Mouse (Mus musculus) ovary, adult 18-20 months (tissue): Measurements from ENCODE around the gene Zfp341.

Experiments
- DNase-seq: peaks from one replicate; pipeline ENCODE4 v3.0.0; 2022; ENCODE audit warnings: low spot score, mixed read lengths

Gene Zfp341

GRCm38 (mm10) chr2:154633876-154634644 lies 21.0 kb downstream of the Zfp341 start:
- no peak for DNase-seq

DNA sequence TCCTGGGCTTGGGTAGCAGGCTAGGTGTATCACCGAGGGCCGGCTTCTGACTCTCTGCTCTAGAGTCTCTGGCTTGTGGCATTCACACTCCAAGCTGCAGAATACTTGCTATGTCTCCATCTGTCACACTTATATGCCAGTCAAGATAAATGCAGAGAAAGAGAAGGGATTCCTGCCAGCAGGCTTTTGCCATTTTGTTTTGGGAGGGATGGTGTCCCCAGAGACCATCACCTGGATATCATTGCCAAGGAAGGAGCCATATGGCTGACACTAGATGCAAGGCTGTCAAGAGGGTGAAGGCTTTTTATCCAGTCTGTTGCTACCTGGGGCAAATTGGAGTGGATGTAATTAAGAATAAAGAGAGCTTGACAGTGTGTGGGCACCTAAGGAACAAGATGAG lies 22.7 kb downstream of the Zfp341 start:
- DNase-seq = no peak

DNA sequence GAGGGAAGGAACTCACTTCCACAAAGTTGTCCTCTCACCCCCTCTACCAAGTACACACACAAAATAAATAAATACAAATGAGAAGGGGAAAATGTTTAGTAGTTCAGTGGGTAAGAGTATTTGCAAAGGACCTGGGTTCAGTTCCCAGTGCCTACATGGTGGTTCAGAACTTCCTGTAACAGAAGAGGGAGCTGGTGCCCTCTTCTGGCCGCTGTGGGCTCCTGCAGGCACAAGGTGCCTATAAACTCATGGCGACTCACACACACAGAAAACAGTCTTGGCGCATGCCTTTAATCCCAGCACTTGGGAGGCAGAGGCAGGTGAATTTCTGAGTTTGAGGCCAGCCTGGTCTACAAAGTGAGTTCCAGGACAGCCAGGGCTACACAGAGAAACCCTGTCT lies 25.4 kb downstream of the Zfp341 start:
- no peak for DNase-seq

GRCm38 (mm10) chr2:154639115-154639514 lies 26.0 kb downstream of the Zfp341 start:
- no peak for DNase-seq

DNA sequence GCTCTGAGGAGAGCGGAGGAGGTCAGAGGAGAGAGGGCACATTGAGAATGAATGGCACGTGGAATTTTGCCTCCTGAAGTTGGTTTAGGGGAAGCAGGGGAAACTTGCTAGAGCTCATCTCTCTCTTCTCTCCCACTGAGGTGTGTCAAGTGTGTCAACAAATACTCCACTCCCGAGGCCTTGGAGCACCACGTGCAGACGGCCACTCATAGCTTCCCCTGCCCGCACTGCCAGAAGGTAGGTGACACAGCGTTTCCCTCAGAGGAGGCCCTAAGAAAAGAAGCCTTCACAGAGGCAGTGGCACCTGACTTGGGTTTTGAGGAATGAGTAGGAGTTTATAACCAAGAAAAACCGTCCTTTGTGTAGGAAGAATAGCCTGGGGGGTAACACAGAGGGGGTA lies 28.1 kb downstream of the Zfp341 start:
- DNase-seq = no peak

GRCm38 (mm10) chr2:154642005-154642459 lies 28.9 kb downstream of the Zfp341 start:
- no peak for DNase-seq

DNA sequence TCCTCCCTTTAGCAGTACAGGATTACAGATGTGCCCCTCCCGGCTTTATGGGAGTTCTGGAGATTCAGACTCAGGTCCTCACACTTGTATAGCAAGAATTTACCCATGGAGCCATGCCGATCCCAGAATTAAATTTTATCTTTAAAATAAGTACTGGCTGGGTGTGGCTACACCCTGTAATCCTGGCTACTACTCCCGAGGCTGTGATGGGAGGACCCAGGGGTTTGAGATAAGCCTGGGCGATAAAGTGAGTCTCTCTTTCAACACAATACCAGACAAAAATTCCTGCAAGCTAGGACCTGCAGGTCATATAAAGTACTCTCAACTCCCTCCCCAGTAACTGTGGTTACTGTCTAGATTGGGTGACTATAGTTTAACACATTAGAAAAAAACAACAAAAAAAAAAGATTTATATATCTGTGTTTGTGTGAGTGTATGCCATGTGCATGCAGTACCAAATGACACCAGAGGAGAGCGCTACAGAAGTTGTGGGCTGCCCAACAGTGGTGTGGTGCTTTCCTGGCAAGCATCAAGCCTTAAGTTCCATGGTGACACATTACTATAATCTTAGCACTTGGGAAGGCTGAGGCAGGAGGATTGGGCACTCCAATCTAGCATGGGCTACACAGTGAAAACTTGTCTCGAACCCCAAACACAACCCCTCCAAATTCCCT lies 29.8 kb downstream of the Zfp341 start:
- DNase-seq = no peak

GRCm38 (mm10) chr2:154646634-154647033 lies 33.5 kb downstream of the Zfp341 start:
- DNase-seq = no peak

DNA sequence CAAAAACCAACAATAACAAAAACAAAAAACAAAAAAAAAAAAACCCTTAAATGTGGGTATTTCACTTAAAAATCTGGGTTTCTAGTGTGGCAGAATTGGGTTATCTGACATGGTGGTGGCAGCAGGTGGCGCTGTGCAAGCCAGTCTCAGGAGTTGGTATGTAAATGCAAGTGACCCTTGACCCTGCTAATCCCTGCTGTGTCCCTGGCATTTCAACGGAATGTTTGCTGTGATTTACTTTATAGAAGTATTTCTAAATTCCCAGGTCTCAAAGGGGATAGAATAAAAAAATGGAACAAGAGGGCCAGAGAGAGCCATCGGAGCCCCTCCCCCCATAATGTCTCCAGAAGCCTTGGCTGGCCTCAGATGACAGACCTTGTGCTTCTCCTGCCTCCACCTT lies 35.0 kb downstream of the Zfp341 start:
- no peak for DNase-seq

DNA sequence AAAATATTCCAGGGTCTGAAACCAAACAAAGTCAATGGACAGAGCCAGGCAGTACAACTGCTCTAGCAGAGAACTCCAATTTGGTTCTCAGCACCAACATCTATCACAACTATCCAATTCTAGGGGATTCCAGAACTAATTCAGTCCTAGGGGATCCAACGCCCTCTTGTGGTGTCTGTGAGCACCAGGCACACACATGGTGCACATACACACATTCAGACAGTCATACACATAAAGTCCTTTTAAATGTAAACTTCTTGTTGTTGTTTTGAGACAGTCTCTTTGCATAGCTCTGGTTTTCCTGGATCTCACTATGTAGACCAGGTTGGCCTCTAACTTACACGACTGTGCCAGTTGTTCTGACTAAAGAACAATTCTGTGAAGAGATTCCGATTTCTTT lies 37.3 kb downstream of the Zfp341 start:
- no peak for DNase-seq

- no peak for DNase-seq
Observed at GRCm38 (mm10) chr2:154651363-154651762, 38.3 kb downstream of the Zfp341 start, which contains the start of gene Chmp4b. Chmp4b (plus strand) TSS chr2:154651705.

DNA sequence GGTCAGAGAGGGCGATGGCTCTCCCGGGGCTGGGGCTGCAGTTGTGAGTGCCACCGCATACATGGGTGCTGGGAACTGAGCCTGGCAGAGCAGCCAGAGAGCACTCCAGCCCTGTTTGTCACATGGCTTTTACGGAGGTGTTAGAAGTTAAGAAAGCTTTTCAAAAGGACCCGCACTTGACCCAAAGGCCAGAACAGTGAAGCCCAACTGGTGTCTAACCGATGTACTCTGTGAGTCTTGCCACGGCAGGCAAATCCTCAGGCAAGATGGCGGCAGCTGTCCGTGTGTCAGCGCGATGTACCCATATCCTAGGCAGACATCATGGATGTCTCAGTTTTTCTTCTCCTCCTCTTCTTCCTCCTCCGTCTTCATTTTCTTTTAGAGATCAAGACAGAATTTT lies 41.9 kb downstream of the Zfp341 start:
- DNase-seq = no peak

- DNase-seq = no peak
Observed at GRCm38 (mm10) chr2:154655878-154656414, 42.8 kb downstream of the Zfp341 start.

DNA sequence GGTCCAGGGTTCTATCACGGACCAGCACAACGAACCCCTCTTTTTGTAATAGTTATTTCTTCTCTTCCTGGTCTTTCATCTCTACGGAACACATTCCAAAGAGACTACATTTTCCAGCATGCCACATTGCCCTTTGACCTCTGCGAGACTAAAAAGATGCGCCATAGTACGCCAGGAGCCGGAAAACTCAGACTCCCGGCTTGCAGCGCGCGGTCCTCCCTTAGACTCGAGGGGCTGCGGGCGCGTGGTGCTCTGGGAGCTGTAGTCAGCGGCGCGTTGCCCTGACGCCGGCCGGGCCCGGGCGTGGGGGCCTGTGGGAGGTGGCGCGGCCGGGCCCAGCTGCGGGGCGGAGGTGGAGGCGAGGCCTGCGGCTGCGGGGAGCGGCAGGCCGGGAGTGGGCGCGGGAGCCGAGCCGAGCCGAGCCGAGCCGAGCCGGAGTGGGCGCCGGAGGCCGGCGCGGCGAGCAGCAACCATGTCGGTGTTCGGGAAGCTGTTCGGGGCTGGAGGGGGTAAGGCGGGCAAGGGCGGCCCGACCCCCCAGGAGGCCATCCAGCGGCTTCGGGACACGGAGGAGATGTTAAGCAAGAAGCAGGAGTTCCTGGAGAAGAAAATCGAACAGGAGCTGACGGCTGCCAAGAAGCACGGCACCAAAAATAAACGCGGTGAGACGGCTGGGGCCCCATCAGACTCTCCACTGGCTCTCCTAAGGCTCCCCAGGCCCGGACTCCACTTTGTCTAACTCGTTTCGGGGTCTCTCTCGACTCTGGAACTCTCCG lies 43.8 kb downstream of the Zfp341 start:
- DNase-seq = peak; percentile 97

GRCm38 (mm10) chr2:154657486-154658237 lies 44.6 kb downstream of the Zfp341 start:
- no peak for DNase-seq

- no peak for DNase-seq
Observed at GRCm38 (mm10) chr2:154659070-154659469, 46.0 kb downstream of the Zfp341 start.

GRCm38 (mm10) chr2:154659531-154660074 lies 46.5 kb downstream of the Zfp341 start:
- DNase-seq = no peak

DNA sequence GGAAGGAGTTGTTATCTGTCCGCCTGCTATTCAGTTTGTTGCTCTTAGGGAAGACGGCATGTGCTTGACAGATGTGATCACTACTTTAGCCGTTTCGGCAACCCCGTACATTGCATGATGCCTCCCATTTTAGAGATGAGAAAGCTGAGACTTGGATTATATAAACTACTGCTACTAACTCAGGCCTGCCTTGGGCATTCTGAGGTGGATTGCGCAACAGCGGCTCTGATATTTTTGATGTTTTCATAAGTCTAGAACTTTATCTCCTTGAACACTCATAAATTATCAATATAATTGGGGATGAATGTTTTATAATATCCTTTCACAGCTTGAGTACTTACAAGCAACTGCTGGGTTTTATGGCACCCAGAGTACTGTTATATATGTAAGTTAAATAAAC lies 55.6 kb downstream of the Zfp341 start:
- no peak for DNase-seq

GRCm38 (mm10) chr2:154670106-154670505 lies 57.0 kb downstream of the Zfp341 start:
- no peak for DNase-seq

DNA sequence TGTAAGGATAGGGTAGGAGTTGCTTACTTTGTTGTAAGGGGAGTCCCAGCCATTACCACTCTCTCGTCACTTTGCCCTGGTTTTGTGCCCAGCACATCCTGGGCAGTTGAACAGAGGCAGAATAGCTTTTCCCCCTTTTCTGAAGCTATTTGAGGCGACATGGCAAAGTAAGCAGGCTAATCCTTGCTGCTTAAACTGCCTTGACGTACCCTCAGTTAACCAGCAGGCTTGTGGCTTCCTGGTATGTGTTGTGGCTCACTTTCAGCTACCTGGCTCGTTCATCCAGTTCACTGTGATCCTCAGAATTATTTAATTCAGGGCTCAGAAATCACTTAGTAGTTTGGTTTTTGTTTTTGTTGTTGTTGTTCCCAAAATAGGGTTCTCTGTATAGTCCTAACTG lies 57.6 kb downstream of the Zfp341 start:
- no peak for DNase-seq

GRCm38 (mm10) chr2:154674008-154674407 lies 60.9 kb downstream of the Zfp341 start:
- DNase-seq = no peak
